Mouse (Mus musculus) liver, adult 2 months (tissue): ENCODE results near the gene Eddm3b. TPM values are rescaled to one million over a fixed set of nuclear protein-coding genes. Genes with fewer than 3 reads are reported as not detected.
A peak's percentile ranks its signal among the peaks of the same experiment; 100 is the strongest.

Experiments used
- DNase-seq: peaks from one replicate; pipeline ENCODE4 v3.0.0-alpha.2; 2011; ENCODE audit warnings: low read depth, low spot score; ENCODE audit errors: extremely low read depth
- H3K27ac ChIP-seq: fragments of 200-500 bp; replicated peaks from 2 replicates; pipeline ENCODE4 v1.5.1; 2012; ENCODE audit warnings: low read depth, mild to moderate bottlenecking, control low read depth, inconsistent platforms, low read length; ENCODE audit not compliant: insufficient read depth
- H3K27me3 ChIP-seq: fragments of 200-500 bp; 2 replicates; pipeline ENCODE4 v1.6.1; 2012; ENCODE audit warnings: mild to moderate bottlenecking, moderate library complexity, low read length, inconsistent platforms; ENCODE audit not compliant: control insufficient read depth, insufficient read depth
- H3K36me3 ChIP-seq: fragments of 200-500 bp; 2 replicates; pipeline ENCODE4 v1.6.1; 2012; ENCODE audit warnings: low read length, inconsistent platforms; ENCODE audit not compliant: control insufficient read depth, insufficient read depth
- H3K4me1 ChIP-seq: fragments of 200-500 bp; 2 replicates; pipeline ENCODE4 v1.6.1; 2011; ENCODE audit warnings: low read length; ENCODE audit not compliant: control insufficient read depth, insufficient read depth
- H3K4me3 ChIP-seq: fragments of 200-500 bp; 2 replicates; pipeline ENCODE4 v1.5.1; 2011; ENCODE audit warnings: low read depth, mild to moderate bottlenecking, control low read depth, low read length, moderate library complexity; ENCODE audit not compliant: insufficient read depth
- H3K79me2 ChIP-seq: fragments of 200-500 bp; 2 replicates; pipeline ENCODE4 v1.6.1; 2012; ENCODE audit warnings: inconsistent platforms, mild to moderate bottlenecking, low read length, moderate library complexity; ENCODE audit not compliant: control insufficient read depth, insufficient read depth
- H3K9ac ChIP-seq: fragments of 200-500 bp; 2 replicates; pipeline ENCODE4 v1.6.1; 2012; ENCODE audit warnings: low read depth, mild to moderate bottlenecking, control low read depth, inconsistent platforms, low read length
- CTCF ChIP-seq: fragments of 200-500 bp; IDR thresholded peaks from 2 replicates; pipeline ENCODE4 v1.5.1; 2011; ENCODE audit warnings: low read depth, low read length, control low read depth
- POLR2A ChIP-seq: fragments of 200-500 bp; IDR thresholded peaks from 2 replicates; pipeline ENCODE4 v1.6.1; 2011; ENCODE audit warnings: low read length, control low read depth; ENCODE audit not compliant: insufficient read depth; ENCODE audit errors: extremely low read depth
- WGBS: fragments of 180-500 bp; shearing (Covaris S2); methylation state at CpG from one replicate; pipeline ENCODE4 v1.1.7; 2018; 5-methylcytosine and 5-hydroxymethylcytosine counted together
- polyA plus RNA-seq: library from polyadenylated mRNA; depleted of rRNA; stranded (reverse); fragments of >200 nt; gene quantifications from 2 replicates; pipeline ENCODE4 v1.2.3, GENCODE M21; 2012
- total RNA-seq: library from RNA; depleted of rRNA; stranded (reverse); fragments of >200 nt; gene quantifications from 2 replicates; pipeline ENCODE4 v1.2.3, GENCODE M21; 2014

Gene Eddm3b
- total and polyA plus RNA-seq, 2 experiments = not detected

GRCm38 (mm10) chr14:51111966-51112365, 2.3 kb upstream of the Eddm3b start:
- no peaks in the 10 kb centered on the region for H3K4me1 ChIP-seq
- H3K27ac ChIP-seq = no peak overlapping the region
- no peak overlapping the region for H3K9ac ChIP-seq
- 63% methylated on average over 3 of the region's 3 CpGs for WGBS
- H3K27me3 ChIP-seq = no peaks in the 10 kb centered on the region
- H3K4me3 ChIP-seq = no peak overlapping the region
- DNase-seq = no peak
- no peaks in the 10 kb centered on the region for H3K79me2 ChIP-seq
- no peak for TF ChIP-seq POLR2A
- no peak for TF ChIP-seq CTCF
- H3K36me3 ChIP-seq = no peaks in the 10 kb centered on the region

GRCm38 (mm10) chr14:51113476-51113875, 750 bp upstream of the Eddm3b start:
- no peak for TF ChIP-seq CTCF
- TF ChIP-seq POLR2A = no peak
- Histone ChIP-seq H3K4me1 (no peaks in the 10 kb centered on the region), H3K27ac (no peak overlapping the region), H3K9ac (no peak overlapping the region), H3K79me2 (no peaks in the 10 kb centered on the region), H3K27me3 (no peaks in the 10 kb centered on the region), H3K36me3 (no peaks in the 10 kb centered on the region), H3K4me3 (no peak overlapping the region)
- 56% methylated on average over 9 of the region's 9 CpGs for WGBS
- DNase-seq = no peak

DNA sequence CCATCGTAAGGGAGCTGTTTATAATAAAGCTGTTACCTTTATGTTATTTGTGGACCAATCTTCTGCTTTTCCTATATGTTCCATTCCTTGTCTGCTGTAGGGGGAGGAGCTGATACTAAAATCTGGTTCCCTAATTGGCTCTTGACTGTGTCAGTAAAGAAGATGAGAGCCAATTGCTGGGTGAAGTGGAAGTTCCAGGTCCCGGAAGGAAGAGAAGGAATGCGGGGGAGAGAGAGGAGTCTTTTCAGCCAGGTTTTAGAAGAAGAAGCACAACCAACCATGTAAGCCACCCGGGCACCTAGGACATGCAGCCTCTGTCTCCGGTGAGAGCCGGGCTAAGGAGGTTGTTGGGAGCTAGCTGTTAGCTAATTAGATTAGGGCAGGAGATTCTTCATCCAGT, 11.5 kb downstream of the Eddm3b start:
- TF ChIP-seq CTCF (no peak), POLR2A (no peak)
- no peaks in the 10 kb centered on the region for H3K79me2 ChIP-seq
- no peak overlapping the region for H3K9ac ChIP-seq
- H3K4me1 ChIP-seq = no peaks in the 10 kb centered on the region
- H3K27ac ChIP-seq = no peak overlapping the region
- H3K4me3 ChIP-seq = no peak overlapping the region
- H3K36me3 ChIP-seq = no peaks in the 10 kb centered on the region
- DNase-seq = no peak
- WGBS = 89% methylated on average over 6 of the region's 6 CpGs
- no peaks in the 10 kb centered on the region for H3K27me3 ChIP-seq

- Histone ChIP-seq H3K27me3 (no peaks in the 10 kb centered on the region), H3K27ac (no peak overlapping the region), H3K9ac (no peak overlapping the region), H3K4me3 (no peak overlapping the region), H3K36me3 (no peaks in the 10 kb centered on the region), H3K79me2 (no peaks in the 10 kb centered on the region), H3K4me1 (no peaks in the 10 kb centered on the region)
- TF ChIP-seq CTCF = no peak
- TF ChIP-seq POLR2A = no peak
- no peak for DNase-seq
- 65% methylated on average over 2 of the region's 2 CpGs for WGBS
Measured at GRCm38 (mm10) chr14:51127648-51128258, 13.5 kb downstream of the Eddm3b start.

- H3K4me1 ChIP-seq = no peaks in the 10 kb centered on the region
- DNase-seq = peak; percentile 28
- H3K36me3 ChIP-seq = no peaks in the 10 kb centered on the region
- no peak overlapping the region for H3K27ac ChIP-seq
- TF ChIP-seq POLR2A (no peak), CTCF (no peak)
- WGBS = 71% methylated on average over 9 of the region's 9 CpGs
- no peak overlapping the region for H3K4me3 ChIP-seq
- no peak overlapping the region for H3K9ac ChIP-seq
- H3K27me3 ChIP-seq = no peaks in the 10 kb centered on the region
- H3K79me2 ChIP-seq = no peaks in the 10 kb centered on the region
Measured at GRCm38 (mm10) chr14:51128775-51129623, 14.8 kb downstream of the Eddm3b start.

DNA sequence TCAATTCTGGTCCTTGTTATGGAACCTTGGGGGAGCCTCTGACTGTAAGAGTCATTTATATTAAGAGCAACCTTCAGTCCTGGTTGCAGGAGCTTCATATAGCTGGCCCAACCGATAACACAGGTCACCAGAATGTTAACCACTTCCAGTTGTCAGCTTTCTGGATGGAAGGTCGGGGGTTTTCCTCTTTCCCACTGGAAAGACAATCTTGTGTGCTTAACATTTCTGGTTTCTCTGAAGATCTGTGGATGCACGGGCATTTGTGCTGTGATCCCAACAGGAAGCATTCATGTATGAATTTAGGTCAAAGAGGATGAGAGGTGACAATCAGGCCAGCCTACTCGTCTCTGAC, 15.4 kb downstream of the Eddm3b start:
- TF ChIP-seq POLR2A (no peak), CTCF (no peak)
- Histone ChIP-seq H3K27ac (no peak overlapping the region), H3K4me1 (no peaks in the 10 kb centered on the region), H3K79me2 (no peaks in the 10 kb centered on the region), H3K4me3 (no peak overlapping the region), H3K9ac (no peak overlapping the region), H3K27me3 (no peaks in the 10 kb centered on the region), H3K36me3 (no peaks in the 10 kb centered on the region)
- DNase-seq = no peak
- 67% methylated on average over 4 of the region's 4 CpGs for WGBS
